Mouse (Mus musculus) heart, embryonic 13.5 days (tissue): Measurements from ENCODE around the gene Mtx1. TPM values are rescaled to one million over a fixed set of nuclear protein-coding genes. Genes with fewer than 3 reads are reported as not detected.

Source experiments
- ATAC-seq: fragments of 200-750 bp; cut with Nextera tagmentation; 2 replicates; pipeline ENCODE4 v1.8.0; 2017; ENCODE audit warnings: moderate TSS enrichment; ENCODE audit not compliant: insufficient number of reproducible peaks, low FRiP score, low TSS enrichment; ENCODE audit errors: extremely low read depth
- H3K27ac ChIP-seq: fragments of 300-500 bp; sonication (generic); replicated peaks from 2 replicates; pipeline ENCODE4 v1.5.1; 2015; ENCODE audit warnings: moderate library complexity, mild to moderate bottlenecking, inconsistent platforms
- H3K27me3 ChIP-seq: fragments of 300-500 bp; sonication (generic); replicated peaks from 2 replicates; pipeline ENCODE4 v1.6.1; 2015; ENCODE audit warnings: mild to moderate bottlenecking, inconsistent platforms
- H3K36me3 ChIP-seq: fragments of 300-500 bp; sonication (generic); 2 replicates; pipeline ENCODE4 v1.6.1; 2015; ENCODE audit warnings: mild to moderate bottlenecking, inconsistent platforms
- H3K4me1 ChIP-seq: fragments of 300-500 bp; sonication (generic); 2 replicates; pipeline ENCODE4 v1.6.1; 2015; ENCODE audit warnings: inconsistent platforms
- H3K4me2 ChIP-seq: fragments of 300-500 bp; sonication (generic); 2 replicates; pipeline ENCODE4 v1.6.1; 2015; ENCODE audit warnings: inconsistent platforms, mild to moderate bottlenecking, moderate library complexity
- H3K4me3 ChIP-seq: fragments of 300-500 bp; sonication (generic); 2 replicates; pipeline ENCODE4 v1.5.1; 2015; ENCODE audit warnings: moderate library complexity, mild to moderate bottlenecking, inconsistent platforms
- H3K9ac ChIP-seq: fragments of 300-500 bp; sonication (generic); 2 replicates; pipeline ENCODE4 v1.6.1; 2015; ENCODE audit warnings: inconsistent platforms, mild to moderate bottlenecking, moderate library complexity
- H3K9me3 ChIP-seq: fragments of 300-500 bp; sonication (generic); 2 replicates; pipeline ENCODE4 v1.6.1; 2016; ENCODE audit warnings: inconsistent platforms
- WGBS: fragments of 180-500 bp; shearing (Covaris S2); methylation state at CpG from one replicate; pipeline ENCODE4 v1.1.7; 2015; ENCODE audit warnings: mixed read lengths; 5-methylcytosine and 5-hydroxymethylcytosine counted together
- polyA plus RNA-seq: library from polyadenylated mRNA; unstranded; fragments of >200 nt; fragmentation: Nextera tagmentation; extraction: Ambion mirVana; gene quantifications from 2 replicates; pipeline ENCODE4 v1.2.1, GENCODE M21; 2015

Gene Mtx1
- polyA plus RNA-seq, result 125 and 126 TPM in 2 replicates

DNA sequence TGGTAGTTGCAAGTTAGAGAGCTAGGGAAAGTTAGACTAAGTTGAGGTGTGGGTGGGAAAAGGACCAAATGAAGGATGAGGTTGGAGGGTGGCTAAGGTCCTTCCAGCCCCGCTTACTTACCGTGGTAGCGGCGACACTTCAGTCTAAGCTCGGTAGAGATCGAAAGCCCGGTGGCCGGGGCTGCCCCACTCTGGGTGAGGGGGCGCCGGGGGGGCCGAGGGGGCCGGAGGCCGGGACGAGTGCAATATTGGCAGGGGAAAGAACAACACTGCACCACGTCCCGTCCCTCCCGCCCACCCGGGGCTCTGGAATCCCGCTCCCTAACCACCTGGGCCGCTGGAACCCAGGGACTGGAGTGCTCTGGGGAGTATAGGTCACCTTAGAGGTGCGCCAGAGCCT lies at the start of gene Mtx1:
TSS of gene Mtx1 (minus strand) at position 189 of the 400 bp plus-strand sequence.
- Histone ChIP-seq H3K4me1 (peaks cover 22% of the 10 kb centered on the region), H3K27me3 (peaks cover 61% of the 10 kb centered on the region), H3K9ac (peak within 1 kb of the TSS; percentile 76), H3K4me3 (peak within 1 kb of the TSS; percentile 57), H3K4me2 (peak within 1 kb of the TSS; percentile 78), H3K36me3 (0 out of 2 replicates have a peak, but pooled peaks cover 8% of the 10 kb centered on the region), H3K27ac (peak within 1 kb of the TSS; percentile 6; the same call in 1 of the 2 replicates), H3K9me3 (no peaks in the 10 kb centered on the region)
- no peak for ATAC-seq
- WGBS, result 7% methylated on average over 21 of the region's 21 CpGs

DNA sequence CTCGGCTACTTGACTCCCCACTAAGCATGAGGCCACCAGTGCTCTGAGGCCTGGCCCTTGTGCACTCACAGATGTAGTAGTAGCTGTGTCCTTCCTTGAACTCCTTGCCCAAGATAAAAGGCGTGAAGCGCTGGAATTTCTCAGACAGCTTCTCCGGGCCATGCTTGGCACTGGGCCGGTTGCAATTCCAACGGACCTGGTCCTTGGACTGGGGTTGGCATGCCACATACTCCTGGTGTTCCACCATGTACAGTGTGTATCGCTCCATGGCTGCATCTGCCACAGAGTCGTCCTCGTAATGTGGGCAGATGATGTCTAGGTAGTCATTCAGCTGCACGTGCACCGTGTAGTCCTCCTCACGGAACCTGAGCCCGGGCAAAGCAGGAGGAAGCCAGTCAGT lies 49.2 kb upstream of the Mtx1 start:
- 0 out of 2 replicates have a peak overlapping the region, but pooled peaks have one; percentile 94 for H3K4me2 ChIP-seq
- H3K36me3 ChIP-seq, result peaks cover 43% of the 10 kb centered on the region
- H3K27me3 ChIP-seq, result no peaks in the 10 kb centered on the region
- peaks cover 52% of the 10 kb centered on the region for H3K4me1 ChIP-seq
- H3K4me3 ChIP-seq, result no peak overlapping the region
- 86% methylated on average over 13 of the region's 13 CpGs for WGBS
- H3K9ac ChIP-seq, result no peak overlapping the region
- no peak overlapping the region for H3K27ac ChIP-seq
- H3K9me3 ChIP-seq, result no peaks in the 10 kb centered on the region
- no peak for ATAC-seq

DNA sequence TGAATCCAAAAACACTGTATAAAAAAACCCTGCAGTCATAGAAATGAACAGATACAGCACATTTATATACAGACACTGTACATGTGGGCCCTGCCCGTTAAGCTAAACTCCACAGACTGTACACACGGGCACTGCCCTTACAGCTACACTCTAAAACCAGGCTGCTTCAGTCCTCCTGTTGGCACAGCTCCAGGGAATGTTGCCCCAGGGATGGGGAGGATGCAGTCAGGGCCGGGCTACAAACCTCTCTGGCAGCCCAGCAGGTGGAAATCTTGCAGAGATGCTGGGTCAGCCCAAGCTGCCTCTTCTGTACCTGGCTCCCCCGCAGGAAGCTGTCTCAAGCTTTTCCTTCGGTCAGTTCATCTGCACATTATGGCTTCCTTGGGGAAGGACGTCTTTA lies 44.9 kb upstream of the Mtx1 start:
- Histone ChIP-seq H3K4me1 (peaks cover 56% of the 10 kb centered on the region), H3K9ac (0 out of 2 replicates have a peak overlapping the region, but pooled peaks have one; percentile 30), H3K4me2 (no peak overlapping the region), H3K9me3 (no peaks in the 10 kb centered on the region), H3K36me3 (peaks cover 52% of the 10 kb centered on the region), H3K27me3 (no peaks in the 10 kb centered on the region), H3K4me3 (no peak overlapping the region), H3K27ac (no peak overlapping the region; the same call in 1 of the 2 replicates)
- no peak for ATAC-seq
- 45% methylated on average over 6 of the region's 6 CpGs for WGBS

DNA sequence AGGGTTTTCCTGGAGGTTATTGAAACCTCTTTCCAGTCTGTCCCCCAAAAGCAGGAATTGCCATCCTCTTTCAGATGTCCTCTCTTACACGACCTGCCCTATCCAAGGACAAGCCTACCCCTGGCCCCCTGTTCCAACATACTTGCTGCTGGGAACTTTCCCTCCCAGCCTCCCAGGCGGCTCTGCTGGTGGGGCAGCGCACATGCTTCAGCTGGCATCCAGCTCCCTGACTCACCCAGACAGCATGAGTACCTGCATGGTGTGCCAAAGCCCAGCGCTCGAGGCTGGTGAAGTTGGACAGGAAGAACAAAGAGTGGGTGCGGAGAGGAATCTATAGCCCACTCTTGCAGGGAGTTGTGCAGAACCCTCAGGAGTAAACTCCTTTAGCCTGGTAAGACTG lies 44.0 kb upstream of the Mtx1 start:
- WGBS, result 63% methylated on average over 6 of the region's 6 CpGs
- Histone ChIP-seq H3K9ac (peak overlapping the region; percentile 87), H3K27me3 (no peaks in the 10 kb centered on the region), H3K4me2 (peak overlapping the region; percentile 78), H3K4me1 (peaks cover 52% of the 10 kb centered on the region), H3K27ac (peak overlapping the region; percentile 87), H3K9me3 (no peaks in the 10 kb centered on the region), H3K4me3 (peak overlapping the region; percentile 71), H3K36me3 (peaks cover 48% of the 10 kb centered on the region)
- ATAC-seq, result no peak

DNA sequence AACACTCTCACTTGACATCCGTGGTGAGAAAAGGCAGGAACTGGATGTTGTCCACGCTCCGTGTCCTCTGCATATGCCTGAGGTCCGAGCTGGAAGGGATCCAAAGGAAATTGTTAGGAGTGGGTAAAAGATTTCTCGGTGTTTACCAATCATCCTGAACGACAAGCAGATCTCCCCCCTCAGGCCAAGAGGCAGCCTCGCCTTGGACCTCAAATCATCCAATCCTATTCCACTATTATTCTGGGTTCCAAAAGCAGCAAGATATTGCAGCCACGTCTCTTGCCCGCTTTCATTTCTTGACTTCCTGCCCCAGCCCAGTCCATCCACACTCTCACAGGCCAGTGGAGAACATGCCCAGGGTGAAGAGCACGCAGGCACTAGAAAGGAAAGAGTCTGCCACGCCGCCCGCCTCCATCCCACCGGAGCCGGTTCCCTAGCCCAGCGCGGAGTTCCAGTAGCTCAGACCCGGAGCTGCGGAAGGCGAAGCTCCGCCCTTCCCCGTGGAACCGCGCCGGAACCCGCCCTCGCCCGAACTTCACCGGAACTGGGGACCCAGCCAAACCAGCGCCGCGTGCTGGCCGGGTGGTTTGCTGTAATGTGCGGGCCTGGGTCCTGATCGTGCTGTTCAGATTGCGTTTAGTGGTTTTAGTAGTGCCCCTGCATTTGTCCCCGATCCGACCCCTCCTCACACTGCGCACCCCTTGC lies 43.3 kb upstream of the Mtx1 start, which contains the start of gene Slc50a1:
TSS of gene Slc50a1 (minus strand) at position 520 of the 705 bp plus-strand sequence.
- no peaks in the 10 kb centered on the region for H3K27me3 ChIP-seq
- H3K9ac ChIP-seq, result peak within 1 kb of the TSS; percentile 87
- H3K9me3 ChIP-seq, result no peaks in the 10 kb centered on the region
- peaks cover 41% of the 10 kb centered on the region for H3K36me3 ChIP-seq
- ATAC-seq, result peak; percentile 45; the same call in 1 of the 2 replicates
- peak within 1 kb of the TSS; percentile 87 for H3K27ac ChIP-seq
- peak within 1 kb of the TSS; percentile 78 for H3K4me2 ChIP-seq
- peak within 1 kb of the TSS; percentile 71 for H3K4me3 ChIP-seq
- WGBS, result 3% methylated on average over 39 of the region's 39 CpGs
- peaks cover 52% of the 10 kb centered on the region for H3K4me1 ChIP-seq

DNA sequence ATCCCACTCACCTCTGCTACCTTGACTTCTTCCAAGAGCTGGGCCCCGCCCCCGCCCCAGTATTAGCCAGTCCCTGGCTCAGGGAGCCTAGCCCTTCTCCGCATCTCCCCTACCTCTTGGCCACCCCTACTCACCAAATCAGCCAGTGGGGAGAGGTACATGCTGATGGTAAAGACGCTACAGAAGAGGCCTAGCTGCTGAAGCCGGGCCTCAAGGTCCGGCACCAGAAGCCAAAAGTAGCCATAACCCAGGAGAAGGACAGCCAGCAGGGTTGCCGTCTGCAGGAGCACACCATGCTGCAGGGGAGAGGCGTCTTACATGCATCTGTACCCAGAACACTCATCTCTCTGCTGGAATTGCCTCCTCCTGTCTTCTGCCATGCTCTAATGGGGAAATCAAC lies 42.0 kb upstream of the Mtx1 start:
- ATAC-seq, result no peak
- Histone ChIP-seq H3K4me3 (no peak overlapping the region), H3K4me2 (peak overlapping the region; percentile 78), H3K27me3 (no peaks in the 10 kb centered on the region), H3K4me1 (peaks cover 52% of the 10 kb centered on the region), H3K36me3 (peaks cover 30% of the 10 kb centered on the region), H3K27ac (no peak overlapping the region), H3K9me3 (no peaks in the 10 kb centered on the region), H3K9ac (peak overlapping the region; percentile 87)
- WGBS, result 60% methylated on average over 8 of the region's 8 CpGs

DNA sequence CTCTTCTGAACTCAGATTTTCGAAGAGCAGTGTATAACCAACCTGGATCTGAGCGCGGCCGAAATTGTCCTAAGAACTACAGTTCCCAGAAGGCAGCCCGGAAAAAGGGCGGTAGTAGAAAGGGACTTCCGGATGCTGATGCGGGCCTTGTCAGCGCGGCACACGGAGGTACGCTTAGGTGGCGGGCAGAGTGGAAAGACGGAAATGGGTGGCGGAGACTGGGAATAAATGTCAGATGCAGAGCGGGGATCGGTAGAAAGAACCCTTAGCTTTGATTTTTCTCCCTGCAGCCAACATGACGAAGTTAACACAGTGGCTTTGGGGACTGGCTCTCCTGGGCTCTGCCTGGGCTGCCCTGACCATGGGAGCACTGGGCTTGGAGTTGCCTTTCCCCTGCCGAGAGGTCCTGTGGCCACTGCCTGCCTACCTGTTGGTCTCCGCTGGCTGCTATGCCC lies 39.6 kb upstream of the Mtx1 start:
- H3K4me1 ChIP-seq, result peaks cover 51% of the 10 kb centered on the region
- ATAC-seq, result peak; percentile 53; the same call in 1 of the 2 replicates
- H3K4me3 ChIP-seq, result peak overlapping the region; percentile 75
- peak overlapping the region; percentile 66 for H3K27ac ChIP-seq
- H3K9ac ChIP-seq, result peak overlapping the region; percentile 93
- peak overlapping the region; percentile 88 for H3K4me2 ChIP-seq
- WGBS, result under 1% methylated on average over 20 of the region's 20 CpGs
- H3K9me3 ChIP-seq, result no peaks in the 10 kb centered on the region
- H3K27me3 ChIP-seq, result no peaks in the 10 kb centered on the region
- H3K36me3 ChIP-seq, result peaks cover 9% of the 10 kb centered on the region

DNA sequence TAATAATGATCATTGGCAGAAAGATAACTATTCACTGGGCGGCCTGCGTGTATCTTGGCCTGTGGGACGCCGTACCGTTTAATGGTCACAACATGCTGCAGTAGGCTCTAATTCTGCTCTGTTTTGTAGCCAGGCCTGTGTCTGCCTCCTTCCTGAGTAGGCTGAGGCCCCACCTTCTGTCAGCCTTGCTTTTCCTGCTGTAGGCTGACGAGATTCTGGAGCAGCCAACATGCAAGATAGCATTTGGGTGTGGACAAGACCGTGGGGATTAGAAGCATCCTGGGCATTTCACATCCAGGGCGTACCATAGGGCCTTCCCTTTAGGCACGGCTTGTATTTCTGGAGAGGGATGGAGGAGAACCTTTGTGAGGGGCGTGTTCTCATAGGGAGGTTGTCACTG lies 35.5 kb upstream of the Mtx1 start:
- H3K4me1 ChIP-seq, result peaks cover 18% of the 10 kb centered on the region
- 49% methylated on average over 10 of the region's 10 CpGs for WGBS
- no peak for ATAC-seq

DNA sequence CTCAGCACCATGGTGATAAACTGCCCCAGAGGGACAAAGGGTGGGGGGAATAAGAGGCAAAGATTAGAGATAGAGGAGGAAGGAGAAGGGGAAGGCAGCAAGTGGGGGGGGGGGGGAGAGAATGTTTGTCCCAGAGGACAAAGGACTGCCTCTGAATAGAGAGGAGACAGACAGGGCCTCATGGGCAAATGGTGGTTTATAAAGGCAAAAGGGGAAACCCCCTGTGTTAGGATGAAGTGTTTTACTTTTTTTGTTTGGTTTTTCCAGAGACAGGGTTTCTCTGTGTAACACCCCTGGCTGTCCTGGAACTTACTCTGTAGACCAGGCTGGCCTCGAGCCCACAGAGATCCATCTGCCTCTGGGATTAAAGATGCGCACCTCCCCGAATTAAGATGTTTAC lies 33.3 kb upstream of the Mtx1 start:
- no peak overlapping the region for H3K27ac ChIP-seq
- H3K36me3 ChIP-seq, result no peaks in the 10 kb centered on the region
- H3K4me1 ChIP-seq, result peaks cover 7% of the 10 kb centered on the region; the same call in 1 of the 2 replicates
- H3K27me3 ChIP-seq, result 0 out of 2 replicates have a peak, but pooled peaks cover 9% of the 10 kb centered on the region
- WGBS, result 71% methylated on average over 3 of the region's 3 CpGs
- H3K4me2 ChIP-seq, result no peak overlapping the region
- no peak overlapping the region for H3K9ac ChIP-seq
- H3K9me3 ChIP-seq, result no peaks in the 10 kb centered on the region
- no peak for ATAC-seq
- no peak overlapping the region for H3K4me3 ChIP-seq

More for the DNA sequence above, 35.5 kb upstream of the Mtx1 start:
- Histone ChIP-seq H3K9ac (no peak overlapping the region), H3K4me2 (no peak overlapping the region), H3K27me3 (0 out of 2 replicates have a peak, but pooled peaks cover 9% of the 10 kb centered on the region), H3K27ac (peak overlapping the region; percentile 60), H3K9me3 (no peaks in the 10 kb centered on the region), H3K36me3 (peaks cover under 1% of the 10 kb centered on the region; the same call in 1 of the 2 replicates), H3K4me3 (no peak overlapping the region)

DNA sequence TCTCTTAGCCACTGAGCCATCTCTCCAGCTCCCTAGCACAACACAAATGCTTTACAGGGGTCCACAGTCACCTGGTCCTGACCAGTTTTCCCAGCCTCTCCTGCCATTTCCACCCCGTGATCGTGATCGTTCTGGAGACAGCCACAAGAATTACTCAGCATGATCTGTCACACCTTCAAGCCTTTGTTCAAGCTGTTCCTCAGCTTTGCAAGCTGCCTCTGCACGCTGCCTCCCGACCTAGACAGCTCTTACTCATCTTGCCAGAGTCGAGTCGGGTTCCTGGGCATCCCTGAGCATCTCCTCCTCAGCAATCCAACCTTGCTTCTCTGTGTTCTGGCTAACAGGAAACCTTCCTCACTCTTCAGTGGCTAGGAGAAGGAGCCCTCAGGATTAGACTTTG lies 32.2 kb upstream of the Mtx1 start, which contains the start of gene Dpm3:
TSS of gene Dpm3 (plus strand) at position 283 of the 400 bp plus-strand sequence.
- no peak within 1 kb of the TSS for H3K27ac ChIP-seq
- H3K36me3 ChIP-seq, result no peaks in the 10 kb centered on the region
- no peak within 1 kb of the TSS for H3K4me3 ChIP-seq
- no peak within 1 kb of the TSS for H3K9ac ChIP-seq
- 0 out of 2 replicates have a peak, but pooled peaks cover 9% of the 10 kb centered on the region for H3K27me3 ChIP-seq
- WGBS, result 61% methylated on average over 7 of the region's 7 CpGs
- ATAC-seq, result no peak
- no peak within 1 kb of the TSS for H3K4me2 ChIP-seq
- H3K4me1 ChIP-seq, result peaks cover 7% of the 10 kb centered on the region; the same call in 1 of the 2 replicates
- no peaks in the 10 kb centered on the region for H3K9me3 ChIP-seq

DNA sequence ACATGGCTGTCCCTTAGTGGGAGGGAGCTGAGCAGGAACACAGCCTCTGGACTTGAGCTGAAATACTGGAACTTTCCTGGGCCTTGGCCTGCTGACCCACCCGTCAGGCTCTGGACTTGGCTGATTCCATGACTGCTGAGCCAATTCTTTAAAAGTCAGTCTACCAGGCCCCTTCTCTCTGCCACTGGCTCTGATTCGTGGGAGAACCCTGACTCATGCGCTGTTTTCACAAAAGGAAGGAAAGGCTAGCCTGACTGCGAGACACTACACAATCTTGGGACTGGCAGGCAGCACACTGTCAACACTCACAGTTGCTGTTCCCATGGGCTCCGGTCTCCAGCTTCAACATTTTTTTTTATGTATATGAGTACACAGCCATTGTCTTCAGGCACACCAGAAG lies 29.3 kb upstream of the Mtx1 start:
- no peaks in the 10 kb centered on the region for H3K36me3 ChIP-seq
- no peak for ATAC-seq
- 0 out of 2 replicates have a peak overlapping the region, but pooled peaks have one; percentile 13 for H3K27ac ChIP-seq
- H3K9me3 ChIP-seq, result no peaks in the 10 kb centered on the region
- H3K9ac ChIP-seq, result no peak overlapping the region
- no peak overlapping the region for H3K4me3 ChIP-seq
- H3K27me3 ChIP-seq, result 0 out of 2 replicates have a peak, but pooled peaks cover 9% of the 10 kb centered on the region
- WGBS, result 50% methylated on average over 5 of the region's 5 CpGs
- H3K4me2 ChIP-seq, result no peak overlapping the region
- H3K4me1 ChIP-seq, result peaks cover 12% of the 10 kb centered on the region
